Mouse (Mus musculus): ENCODE data around the gene Btbd35f4.
"Not testable (repeated sequence)": the region's sequence is repeated elsewhere in the genome, so short reads cannot be mapped to it uniquely, and the experiment has no call there.

Btbd35f4 gene

DNA sequence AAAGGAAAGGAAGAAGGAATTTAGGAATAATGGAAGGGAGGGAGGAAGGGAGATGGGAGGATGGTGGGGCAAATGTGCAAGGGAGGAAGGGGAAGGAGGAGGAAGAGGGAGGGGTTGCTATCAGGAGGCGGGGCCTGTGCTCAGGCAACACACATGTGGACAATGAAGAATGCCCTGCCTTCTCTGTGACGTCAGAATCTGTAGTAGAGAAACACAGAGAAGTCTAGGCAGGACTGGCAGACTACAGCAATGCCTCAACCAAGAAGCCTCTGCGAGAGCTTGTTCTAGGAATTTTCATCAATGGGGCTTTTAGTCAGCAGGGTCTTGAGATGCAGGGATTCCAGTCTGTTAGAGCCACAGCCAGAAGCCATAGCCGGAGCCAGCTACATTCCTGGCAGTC lies at the start of gene Btbd35f4:
Btbd35f4 (plus strand) TSS at position 301 of the 400 bp plus-strand sequence.
- in situ Hi-C loops (cut with MboI, MseI), result not testable (repeated sequence)

DNA sequence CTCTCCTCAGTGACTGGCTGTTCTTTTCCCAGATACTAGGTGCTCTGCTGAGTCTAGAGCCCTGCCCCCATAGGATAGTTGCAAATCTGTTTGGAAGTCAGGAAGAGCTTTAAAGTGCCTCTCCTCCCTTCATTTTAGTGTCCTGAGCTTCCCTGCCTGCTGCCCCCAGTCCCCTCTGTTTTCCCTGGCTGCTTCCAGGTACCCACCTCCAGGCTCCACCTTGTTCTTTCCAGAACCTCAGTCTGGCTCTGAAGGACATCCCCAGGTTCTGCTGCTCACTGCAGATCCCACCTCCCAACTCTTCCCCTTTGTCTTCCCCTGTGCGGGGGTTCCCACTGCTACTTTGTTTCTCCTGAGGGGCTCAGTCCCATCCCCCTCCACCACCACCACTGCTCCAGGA lies 39.7 kb downstream of the Btbd35f4 start:
- in situ Hi-C loops (cut with MboI, MseI), result loop anchor here in 1 of 2 experiments (10.0 kb wide), 1 partner anchor 205 kb away; no protein-coding TSS in a partner anchor

Measured in T-helper 17 cell (primary cell).